Mouse (Mus musculus) MEL (cell line): ENCODE measurements around the gene Dtnb.

ENCODE experiments used
- CTCF ChIP-seq, 3 experiments: IDR thresholded peaks in 2 of 3; conservative IDR thresholded peaks in 1 of 3; 2 replicates each; pipeline ENCODE4 v1.5.1; 2011 to 2012; ENCODE audit warnings: low read length in 3 of 3, low read depth in 2 of 3, mild to moderate bottlenecking in 2 of 3, improper control_type of control experiment in 1 of 3, inconsistent platforms in 1 of 3, mixed read lengths in 1 of 3, moderate library complexity in 1 of 3; ENCODE audit not compliant: control insufficient read depth in 1 of 3, insufficient read depth in 1 of 3, poor library complexity in 1 of 3, severe bottlenecking in 1 of 3
- E2F4 ChIP-seq: IDR thresholded peaks from 2 replicates; pipeline ENCODE4 v1.6.1; 2011; ENCODE audit warnings: low read depth, low read length, improper control_type of control experiment, borderline replicate concordance
- EP300 ChIP-seq, 2 experiments: IDR thresholded peaks; 2 replicates each; pipeline ENCODE4 v1.6.1; 2011; ENCODE audit warnings: improper control_type of control experiment in 2 of 2, low read length in 2 of 2, low read depth in 1 of 2, mild to moderate bottlenecking in 1 of 2
- GATA1 ChIP-seq: IDR thresholded peaks from 2 replicates; pipeline ENCODE4 v1.6.1; 2011; ENCODE audit warnings: low read depth, low read length, improper control_type of control experiment
- HCFC1 ChIP-seq: IDR thresholded peaks from 2 replicates; pipeline ENCODE4 v1.6.1; 2012; ENCODE audit warnings: low read depth, mild to moderate bottlenecking, inconsistent platforms, low read length, improper control_type of control experiment, moderate library complexity
- POLR2A ChIP-seq, 2 experiments: IDR thresholded peaks; 2 replicates each; pipeline ENCODE4 v1.6.1; 2011 to 2012; ENCODE audit warnings: low read length in 2 of 2, mild to moderate bottlenecking in 2 of 2, control low read depth in 1 of 2, improper control_type of control experiment in 1 of 2, low read depth in 1 of 2, moderate library complexity in 1 of 2; ENCODE audit not compliant: control insufficient read depth in 1 of 2, insufficient read depth in 1 of 2, poor library complexity in 1 of 2
- POLR2AphosphoS2 ChIP-seq: IDR thresholded peaks from 2 replicates; pipeline ENCODE4 v1.6.1; 2011; ENCODE audit warnings: low read length, improper control_type of control experiment

GRCm38 (mm10) chr12:3729521-3730075 lies 157.4 kb downstream of the Dtnb start:
- no peak for TF ChIP-seq EP300 (IDR thresholded peaks at IDR 0.05; ENCODE audit: low read depth in 1 of 2, low read length in 2 of 2)
- TF ChIP-seq E2F4: no peak
- TF ChIP-seq POLR2AphosphoS2: no peak
- TF ChIP-seq HCFC1: no peak
- TF ChIP-seq CTCF (IDR thresholded peaks at IDR 0.05 in 2 of 3, conservative IDR thresholded peaks at IDR 0.05 in 1 of 3; ENCODE audit: control insufficient read depth in 1 of 3, insufficient read depth in 1 of 3, low read depth in 2 of 3, low read length in 3 of 3, poor library complexity in 1 of 3, severe bottlenecking in 1 of 3): no peak
- no peak for TF ChIP-seq GATA1
- TF ChIP-seq POLR2A (IDR thresholded peaks at IDR 0.05; ENCODE audit: control insufficient read depth in 1 of 2, insufficient read depth in 1 of 2, low read depth in 1 of 2, low read length in 2 of 2, poor library complexity in 1 of 2): no peak
